Mouse (Mus musculus): ENCODE results near the gene Borcs5. TPM values are rescaled to one million over a fixed set of nuclear protein-coding genes. Genes with fewer than 3 reads are reported as not detected.
A peak's percentile ranks its signal among the peaks of the same experiment; 100 is the strongest.

Borcs5 gene
- polyA plus RNA-seq, 1 experiment: 8.8 TPM

DNA sequence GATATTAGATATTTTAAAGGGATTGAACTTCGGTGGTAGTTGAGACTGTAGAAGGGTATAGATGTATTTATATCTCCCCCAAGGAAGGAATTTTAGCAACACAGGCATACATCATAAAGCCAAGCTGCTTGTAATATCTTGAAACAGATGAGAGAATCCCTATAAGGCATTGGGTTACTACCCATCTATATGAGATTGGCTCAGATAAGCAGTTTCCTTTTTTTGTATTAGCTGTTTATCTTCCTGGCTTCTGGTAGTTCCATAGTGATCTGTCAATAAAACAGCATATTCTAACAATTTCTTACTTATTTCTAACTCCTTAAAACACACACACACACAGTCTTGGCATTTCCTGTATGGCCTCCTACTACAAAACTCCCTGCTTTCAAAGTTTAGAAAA is 590 bp downstream of the Borcs5 start:
- H3ac ChIP-seq (ENCODE audit: control insufficient read depth, insufficient read length): no peak overlapping the region
- H3K79me2 ChIP-seq (ENCODE audit: control insufficient read depth, insufficient read depth): no peaks in the 10 kb centered on the region
- TF ChIP-seq CEBPB (IDR thresholded peaks at IDR 0.05; ENCODE audit: insufficient read depth, poor library complexity, severe bottlenecking) (no peak), USF1 (IDR thresholded peaks at IDR 0.05; ENCODE audit: low read depth) (no peak), POLR2AphosphoS2 (IDR thresholded peaks at IDR 0.05; ENCODE audit: insufficient read length, low read depth) (no peak), SRF (IDR thresholded peaks at IDR 0.05; ENCODE audit: control insufficient read depth, insufficient read length, low read depth) (no peak), MYOD1 (IDR thresholded peaks at IDR 0.05; ENCODE audit: control insufficient read depth in 1 of 3, insufficient read length in 2 of 3, low read depth in 2 of 3) (no peak), TCF12 (IDR thresholded peaks at IDR 0.05; ENCODE audit: insufficient read depth, poor library complexity, severe bottlenecking) (no peak), MAX (IDR thresholded peaks at IDR 0.05; ENCODE audit: low read depth) (no peak), POLR2A (IDR thresholded peaks at IDR 0.05; ENCODE audit: insufficient read length, low read depth) (no peak), TCF3 (IDR thresholded peaks at IDR 0.05; ENCODE audit: insufficient read length, low read depth) (no peak)
- H3K4me2 ChIP-seq (ENCODE audit: low read depth): no peak overlapping the region
- no peaks in the 10 kb centered on the region for H3K27me3 ChIP-seq (ENCODE audit: control insufficient read depth, insufficient read depth, insufficient read length)
- peak overlapping the region; percentile 36 for H3K4me3 ChIP-seq
- no peaks in the 10 kb centered on the region for H3K36me3 ChIP-seq (ENCODE audit: control insufficient read depth, insufficient read depth)

DNA sequence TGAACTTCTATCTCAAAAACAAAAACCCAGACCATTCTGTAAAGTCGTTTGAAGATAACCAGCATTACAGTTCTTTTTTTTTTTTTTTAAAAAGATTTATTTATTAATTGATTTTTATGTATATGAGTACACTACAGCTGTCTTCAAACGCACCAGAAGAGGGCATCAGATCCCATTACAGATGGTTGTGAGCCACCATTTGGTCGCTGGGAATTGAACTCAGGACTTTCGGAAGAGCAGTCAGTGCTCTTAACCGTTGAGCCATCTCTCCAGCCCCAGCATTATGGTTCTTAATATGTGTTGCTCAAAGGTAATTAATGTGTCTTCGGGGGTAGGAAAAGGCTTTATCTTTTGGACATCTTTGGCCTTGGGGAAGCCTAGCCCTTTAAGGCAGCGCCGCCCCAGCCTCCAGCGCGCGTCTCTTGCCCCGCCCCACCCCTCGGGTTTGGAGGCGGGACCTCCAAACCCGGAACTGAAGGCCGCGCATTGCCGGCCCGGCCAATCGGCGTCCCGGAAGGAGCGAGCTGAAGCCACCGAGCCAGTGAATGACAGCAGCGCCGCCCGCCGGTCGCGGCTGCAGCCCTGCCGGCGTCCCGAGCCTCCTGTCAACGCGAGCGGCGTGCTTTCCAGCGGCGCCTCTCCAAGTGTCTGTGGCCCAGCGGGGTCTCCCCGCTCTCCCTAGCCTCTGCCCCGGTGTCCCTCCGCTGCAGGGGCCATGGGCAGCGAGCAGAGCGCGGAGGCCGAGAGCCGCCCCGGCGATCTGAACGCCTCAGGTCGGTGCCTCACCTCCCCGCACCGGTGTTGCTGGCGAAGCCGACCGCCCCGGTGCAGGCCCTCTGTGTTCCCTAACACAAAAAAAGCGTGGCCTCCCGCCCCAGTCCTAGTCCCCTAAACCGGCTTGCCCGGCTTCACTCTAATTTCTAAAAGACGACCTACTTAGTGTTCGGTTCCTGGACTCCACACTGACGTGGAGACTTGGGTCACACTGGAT is 1.5 kb downstream of the Borcs5 start:
- H3K4me3 ChIP-seq: peak overlapping the region; percentile 36
- H3K36me3 ChIP-seq (ENCODE audit: control insufficient read depth, insufficient read depth): no peaks in the 10 kb centered on the region
- TF ChIP-seq MYOG (IDR thresholded peaks at IDR 0.05; ENCODE audit: control insufficient read depth in 1 of 3, insufficient read depth in 1 of 3, insufficient read length in 2 of 3, low read depth in 2 of 3) (peak in 1 of 3 experiments; percentile 3), E2F4 (IDR thresholded peaks at IDR 0.05; ENCODE audit: insufficient read depth) (no peak), MAX (IDR thresholded peaks at IDR 0.05; ENCODE audit: low read depth) (no peak), REST (IDR thresholded peaks at IDR 0.05; ENCODE audit: insufficient read depth, insufficient read length) (no peak), TCF3 (IDR thresholded peaks at IDR 0.05; ENCODE audit: insufficient read length, low read depth) (no peak), TCF12 (IDR thresholded peaks at IDR 0.05; ENCODE audit: insufficient read depth, poor library complexity, severe bottlenecking) (no peak), MYOD1 (IDR thresholded peaks at IDR 0.05; ENCODE audit: control insufficient read depth in 1 of 3, insufficient read length in 2 of 3, low read depth in 2 of 3) (no peak), POLR2AphosphoS2 (IDR thresholded peaks at IDR 0.05; ENCODE audit: insufficient read length, low read depth) (no peak), POLR2A (IDR thresholded peaks at IDR 0.05; ENCODE audit: insufficient read length, low read depth) (peak; percentile 70), CEBPB (IDR thresholded peaks at IDR 0.05; ENCODE audit: insufficient read depth, poor library complexity, severe bottlenecking) (no peak), USF1 (IDR thresholded peaks at IDR 0.05; ENCODE audit: low read depth) (no peak), SRF (IDR thresholded peaks at IDR 0.05; ENCODE audit: control insufficient read depth, insufficient read length, low read depth) (no peak)
- H3ac ChIP-seq (ENCODE audit: control insufficient read depth, insufficient read length): peak overlapping the region; percentile 6
- H3K79me2 ChIP-seq (ENCODE audit: control insufficient read depth, insufficient read depth): no peaks in the 10 kb centered on the region
- H3K4me2 ChIP-seq (ENCODE audit: low read depth): peak overlapping the region; percentile 84
- no peaks in the 10 kb centered on the region for H3K27me3 ChIP-seq (ENCODE audit: control insufficient read depth, insufficient read depth, insufficient read length)

DNA sequence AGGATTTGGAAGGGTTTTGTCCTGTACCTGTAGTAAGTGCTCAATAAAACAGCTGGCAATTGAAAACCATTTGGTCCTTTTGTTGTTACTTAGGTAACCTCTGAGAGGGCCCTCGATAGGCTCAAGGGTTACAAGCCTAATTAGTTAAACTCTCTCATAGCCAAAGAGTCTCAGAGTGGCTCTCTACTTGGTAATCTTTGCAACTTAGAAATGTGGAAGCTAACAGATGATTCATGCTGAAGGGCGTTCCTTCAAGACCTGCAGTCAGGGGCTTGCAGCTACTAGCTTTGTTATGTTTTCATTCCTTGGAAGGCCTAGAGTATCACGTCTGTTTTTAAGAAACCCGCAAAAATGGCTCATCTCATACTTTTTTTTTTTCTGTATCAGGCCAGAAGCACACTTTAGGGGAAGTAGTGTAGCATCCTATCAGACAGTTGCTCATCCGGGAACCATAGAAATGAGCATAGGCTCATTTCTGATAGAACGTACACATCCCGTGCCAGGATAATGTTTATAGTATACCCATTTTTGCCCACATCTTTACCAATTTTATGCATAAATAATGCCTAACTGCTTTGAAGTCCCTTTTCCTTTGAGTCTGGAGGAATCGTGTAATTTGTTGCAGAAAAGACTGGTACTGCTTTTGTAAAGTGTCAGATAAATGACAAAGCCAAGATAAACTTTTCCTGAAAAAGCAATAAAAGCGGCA is 2.6 kb downstream of the Borcs5 start:
- TF ChIP-seq MYOG (IDR thresholded peaks at IDR 0.05; ENCODE audit: control insufficient read depth in 1 of 3, insufficient read depth in 1 of 3, insufficient read length in 2 of 3, low read depth in 2 of 3) (no peak), TCF12 (IDR thresholded peaks at IDR 0.05; ENCODE audit: insufficient read depth, poor library complexity, severe bottlenecking) (no peak), CEBPB (IDR thresholded peaks at IDR 0.05; ENCODE audit: insufficient read depth, poor library complexity, severe bottlenecking) (no peak), SRF (IDR thresholded peaks at IDR 0.05; ENCODE audit: control insufficient read depth, insufficient read length, low read depth) (no peak), E2F4 (IDR thresholded peaks at IDR 0.05; ENCODE audit: insufficient read depth) (no peak), USF1 (IDR thresholded peaks at IDR 0.05; ENCODE audit: low read depth) (no peak), MAX (IDR thresholded peaks at IDR 0.05; ENCODE audit: low read depth) (no peak), TCF3 (IDR thresholded peaks at IDR 0.05; ENCODE audit: insufficient read length, low read depth) (no peak), MYOD1 (IDR thresholded peaks at IDR 0.05; ENCODE audit: control insufficient read depth in 1 of 3, insufficient read length in 2 of 3, low read depth in 2 of 3) (no peak)
- H3ac ChIP-seq (ENCODE audit: control insufficient read depth, insufficient read length): no peak overlapping the region
- H3K4me2 ChIP-seq (ENCODE audit: low read depth): peak overlapping the region; percentile 84
- H3K79me2 ChIP-seq (ENCODE audit: control insufficient read depth, insufficient read depth): no peaks in the 10 kb centered on the region
- peak overlapping the region; percentile 36 for H3K4me3 ChIP-seq
- no peaks in the 10 kb centered on the region for H3K36me3 ChIP-seq (ENCODE audit: control insufficient read depth, insufficient read depth)
- no peaks in the 10 kb centered on the region for H3K27me3 ChIP-seq (ENCODE audit: control insufficient read depth, insufficient read depth, insufficient read length)

DNA sequence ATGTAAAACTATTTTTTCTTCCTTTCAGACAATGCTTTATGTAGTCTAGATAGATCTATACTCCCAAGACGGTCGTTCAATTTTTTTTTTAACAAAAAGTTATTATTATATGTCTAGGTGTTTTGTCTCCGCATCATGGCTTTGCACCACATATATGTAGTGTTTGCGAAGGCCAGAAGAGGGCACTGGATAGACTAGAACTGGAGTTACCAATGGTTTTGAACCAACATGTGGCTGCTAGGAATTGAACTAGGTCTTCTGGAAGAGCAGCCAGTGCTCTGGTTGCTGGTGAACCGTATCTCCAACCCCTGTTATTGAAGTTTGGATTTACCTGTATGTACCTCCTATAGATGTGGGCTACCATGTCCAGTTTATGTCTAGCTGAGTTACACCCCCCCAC is 4.0 kb downstream of the Borcs5 start:
- Histone ChIP-seq H3K36me3 (ENCODE audit: control insufficient read depth, insufficient read depth) (no peaks in the 10 kb centered on the region), H3K4me2 (ENCODE audit: low read depth) (no peak overlapping the region), H3K79me2 (ENCODE audit: control insufficient read depth, insufficient read depth) (no peaks in the 10 kb centered on the region), H3K4me3 (no peak overlapping the region), H3ac (ENCODE audit: control insufficient read depth, insufficient read length) (no peak overlapping the region), H3K27me3 (ENCODE audit: control insufficient read depth, insufficient read depth, insufficient read length) (no peaks in the 10 kb centered on the region)
- TF ChIP-seq E2F4 (IDR thresholded peaks at IDR 0.05; ENCODE audit: insufficient read depth) (no peak), SRF (IDR thresholded peaks at IDR 0.05; ENCODE audit: control insufficient read depth, insufficient read length, low read depth) (no peak), POLR2AphosphoS2 (IDR thresholded peaks at IDR 0.05; ENCODE audit: insufficient read length, low read depth) (no peak), TCF3 (IDR thresholded peaks at IDR 0.05; ENCODE audit: insufficient read length, low read depth) (no peak), TCF12 (IDR thresholded peaks at IDR 0.05; ENCODE audit: insufficient read depth, poor library complexity, severe bottlenecking) (no peak), POLR2A (IDR thresholded peaks at IDR 0.05; ENCODE audit: insufficient read length, low read depth) (no peak), MAX (IDR thresholded peaks at IDR 0.05; ENCODE audit: low read depth) (no peak), MYOG (IDR thresholded peaks at IDR 0.05; ENCODE audit: control insufficient read depth in 1 of 3, insufficient read depth in 1 of 3, insufficient read length in 2 of 3, low read depth in 2 of 3) (no peak), USF1 (IDR thresholded peaks at IDR 0.05; ENCODE audit: low read depth) (no peak), MYOD1 (IDR thresholded peaks at IDR 0.05; ENCODE audit: control insufficient read depth in 1 of 3, insufficient read length in 2 of 3, low read depth in 2 of 3) (no peak)

All from myocyte (in vitro differentiated cells).